Comparison of ENCODE assay signal across 8 mouse cellular contexts in genomic region chr14:23014747-23015286, GRCm38 (mm10).
A peak's percentile ranks its signal among the peaks of the same experiment; 100 is the strongest.
DNase-seq lines count a peak whose midpoint lies in the region; ATAC-seq and TF ChIP-seq lines count a peak whose summit lies in the region.

No protein-coding gene starts in this region.

- H3K9me3 ChIP-seq in hindbrain, embryonic 15.5 days: no peaks in the 10 kb centered on the region
- H3K9me3 ChIP-seq in lung, embryonic 14.5 days (ENCODE audit: low read depth, low read length): no peaks in the 10 kb centered on the region
- no peaks in the 10 kb centered on the region for H3K9me3 ChIP-seq in stomach, embryonic 15.5 days

- no peak overlapping the region for H3K4me3 ChIP-seq in hindbrain, embryonic 15.5 days
- no peak overlapping the region for H3K4me3 ChIP-seq in lung, embryonic 14.5 days (ENCODE audit: low read depth, low read length)
- no peak overlapping the region for H3K4me3 ChIP-seq in stomach, embryonic 15.5 days (replicated peaks)

- peak; percentile 71; the same call in 1 of the 2 replicates for ATAC-seq in hindbrain, embryonic 15.5 days (ENCODE audit: low FRiP score, low read depth)
- ATAC-seq in lung, embryonic 14.5 days (ENCODE audit: insufficient read depth): peak; percentile 82
- ATAC-seq in stomach, embryonic 15.5 days (ENCODE audit: insufficient read depth, low FRiP score, low read depth): peak; percentile 14; the same call in 1 of the 2 replicates
- ATAC-seq in erythroid progenitor cell, adult 5-6 weeks (replicated peaks; ENCODE audit: low FRiP score, poor library complexity, severe bottlenecking): no peak

- DNase-seq in layer of hippocampus, postnatal 14 days (ENCODE audit: low spot score in 2 of 2): peak; percentile 5 to 8
- no peak for DNase-seq in layer of hippocampus, adult 9-10 months (ENCODE audit: low spot score)
- peak; percentile 59 for DNase-seq in embryo, embryonic 11 days
- peak; percentile 84 for DNase-seq in lung, embryonic 14.5 days
- no peak for DNase-seq in liver

- no peaks in the 10 kb centered on the region for H3K27me3 ChIP-seq in hindbrain, embryonic 15.5 days
- no peaks in the 10 kb centered on the region for H3K27me3 ChIP-seq in lung, embryonic 14.5 days (ENCODE audit: insufficient read depth, low read length)
- H3K27me3 ChIP-seq in stomach, embryonic 15.5 days (replicated peaks): no peaks in the 10 kb centered on the region

- 0 out of 2 replicates have a peak overlapping the region, but pooled peaks have one; percentile 2 for H3K4me2 ChIP-seq in hindbrain, embryonic 15.5 days
- 0 out of 2 replicates have a peak overlapping the region, but pooled peaks have one; percentile 19 for H3K4me2 ChIP-seq in lung, embryonic 14.5 days
- no peak overlapping the region for H3K4me2 ChIP-seq in stomach, embryonic 15.5 days

- H3K9ac ChIP-seq in hindbrain, embryonic 15.5 days: no peak overlapping the region
- H3K9ac ChIP-seq in lung, embryonic 14.5 days: no peak overlapping the region
- no peak overlapping the region for H3K9ac ChIP-seq in stomach, embryonic 15.5 days

- H3K4me1 ChIP-seq in hindbrain, embryonic 15.5 days (replicated peaks): peaks cover 21% of the 10 kb centered on the region
- H3K4me1 ChIP-seq in lung, embryonic 14.5 days (ENCODE audit: insufficient read depth): peaks cover 10% of the 10 kb centered on the region; the same call in 1 of the 2 replicates
- peaks cover 9% of the 10 kb centered on the region; the same call in 1 of the 2 replicates for H3K4me1 ChIP-seq in stomach, embryonic 15.5 days

- TF ChIP-seq CTCF in lung, embryonic 14.5 days (IDR thresholded peaks at IDR 0.05; ENCODE audit: low read depth): no peak

- 23% methylated on average over 2 of the region's 2 CpGs for WGBS in hindbrain, embryonic 15.5 days
- 27% methylated on average over 2 of the region's 2 CpGs for WGBS in lung, embryonic 14.5 days
- WGBS in stomach, embryonic 15.5 days: 44% methylated on average over 2 of the region's 2 CpGs

- H3K27ac ChIP-seq in hindbrain, embryonic 15.5 days (replicated peaks): peak overlapping the region; percentile 48
- H3K27ac ChIP-seq in lung, embryonic 14.5 days (ENCODE audit: low read depth): peak overlapping the region; percentile 78; the same call in 1 of the 2 replicates
- H3K27ac ChIP-seq in stomach, embryonic 15.5 days: peak overlapping the region; percentile 75

- H3K36me3 ChIP-seq in hindbrain, embryonic 15.5 days: no peaks in the 10 kb centered on the region
- no peaks in the 10 kb centered on the region for H3K36me3 ChIP-seq in lung, embryonic 14.5 days (ENCODE audit: insufficient read depth)
- H3K36me3 ChIP-seq in stomach, embryonic 15.5 days: no peaks in the 10 kb centered on the region

Comparison
In these comparisons a context has a peak if more than half of its experiments do, and no peak if none do; other contexts are left out.
1. DNase-seq: peak in layer of hippocampus, postnatal 14 days (2 of 2), embryo, embryonic 11 days (single experiment) and lung, embryonic 14.5 days (single experiment); none in layer of hippocampus, adult 9-10 months (single experiment) and liver (single experiment).
2. Peak in every context shown above with its lines, with median percentiles within 50 percentile points of each other: H3K27ac ChIP-seq.